Mouse (Mus musculus): ENCODE results near the gene Dock1. TPM values are rescaled to one million over a fixed set of nuclear protein-coding genes. Genes with fewer than 3 reads are reported as not detected.

Gene Dock1
- polyA plus RNA-seq, 1 experiment from 2014 or later: 20.1 TPM

DNA sequence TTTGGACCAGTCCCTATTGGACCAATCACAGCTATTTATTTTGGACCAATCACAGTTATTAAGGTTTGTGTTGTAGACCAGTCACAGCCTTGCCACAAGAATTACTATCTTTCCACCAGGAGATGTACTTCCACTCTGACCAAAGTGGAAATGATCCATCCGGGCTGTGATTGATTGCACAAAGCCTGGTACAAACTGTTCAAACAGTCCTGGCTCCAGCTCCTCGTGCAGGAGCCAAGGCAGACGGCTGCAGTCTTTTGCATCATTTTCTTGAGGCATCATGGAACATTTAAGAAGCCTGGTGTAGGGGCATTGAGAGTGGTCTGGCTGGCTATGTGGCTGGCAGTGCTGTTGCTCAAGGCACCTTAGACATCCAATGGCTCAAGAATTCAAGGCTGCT is 358.7 kb downstream of the Dock1 start:
- H3K36me3 ChIP-seq: no peaks in the 10 kb centered on the region
- no peaks in the 10 kb centered on the region for H3K27me3 ChIP-seq (ENCODE audit: low read depth, poor library complexity, severe bottlenecking)
- WGBS: 86% methylated on average over 3 of the region's 3 CpGs
- peaks cover 13% of the 10 kb centered on the region; the same call in 1 of the 2 replicates for H3K4me1 ChIP-seq
- H3K27ac ChIP-seq (replicated peaks): no peak overlapping the region
- no peaks in the 10 kb centered on the region for H3K9me3 ChIP-seq (replicated peaks)
- no peak overlapping the region for H3K4me3 ChIP-seq
- DNase-seq (ENCODE audit: low spot score): no peak

- Histone ChIP-seq H3K4me3 (no peak overlapping the region), H3K27ac (replicated peaks) (no peak overlapping the region), H3K9me3 (replicated peaks) (no peaks in the 10 kb centered on the region), H3K4me1 (peaks cover 13% of the 10 kb centered on the region; the same call in 1 of the 2 replicates), H3K36me3 (no peaks in the 10 kb centered on the region), H3K27me3 (ENCODE audit: low read depth, poor library complexity, severe bottlenecking) (no peaks in the 10 kb centered on the region)
- 75% methylated on average over 3 of the region's 3 CpGs for WGBS
- DNase-seq (ENCODE audit: low spot score): no peak
These were observed 361.0 kb downstream of the Dock1 start for GRCm38 (mm10) chr7:135031466-135031865.

GRCm38 (mm10) chr7:135034811-135035210 is 364.4 kb downstream of the Dock1 start:
- no peaks in the 10 kb centered on the region for H3K36me3 ChIP-seq
- H3K4me1 ChIP-seq: peaks cover 13% of the 10 kb centered on the region; the same call in 1 of the 2 replicates
- WGBS: 92% methylated on average over 5 of the region's 5 CpGs

DNA sequence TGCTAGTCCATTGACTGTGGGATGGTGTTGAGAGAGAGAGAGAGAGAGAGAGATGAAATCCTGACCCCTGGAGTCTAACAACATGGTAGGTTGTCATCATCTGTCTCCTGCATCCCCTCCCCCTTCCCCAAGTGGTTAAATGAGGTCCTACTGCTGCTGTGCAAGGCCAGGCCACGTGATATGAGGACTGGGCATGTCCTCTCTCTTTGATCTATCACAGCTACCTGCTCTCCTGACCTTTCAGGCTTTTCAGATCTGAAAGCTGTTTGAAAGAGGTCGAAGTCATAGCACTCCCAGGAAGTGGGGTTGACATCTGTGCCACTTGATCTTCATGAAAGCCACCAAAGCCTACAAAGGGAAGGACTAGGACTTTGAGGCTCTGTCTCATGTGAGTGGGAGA is 365.2 kb downstream of the Dock1 start:
- 81% methylated on average over 2 of the region's 2 CpGs for WGBS
- DNase-seq (ENCODE audit: low spot score): no peak

More at GRCm38 (mm10) chr7:135034811-135035210, 364.4 kb downstream of the Dock1 start:
- H3K27ac ChIP-seq (replicated peaks): no peak overlapping the region
- DNase-seq (ENCODE audit: low spot score): no peak
- no peak overlapping the region for H3K4me3 ChIP-seq
- no peaks in the 10 kb centered on the region for H3K9me3 ChIP-seq (replicated peaks)
- H3K27me3 ChIP-seq (ENCODE audit: low read depth, poor library complexity, severe bottlenecking): no peaks in the 10 kb centered on the region

DNA sequence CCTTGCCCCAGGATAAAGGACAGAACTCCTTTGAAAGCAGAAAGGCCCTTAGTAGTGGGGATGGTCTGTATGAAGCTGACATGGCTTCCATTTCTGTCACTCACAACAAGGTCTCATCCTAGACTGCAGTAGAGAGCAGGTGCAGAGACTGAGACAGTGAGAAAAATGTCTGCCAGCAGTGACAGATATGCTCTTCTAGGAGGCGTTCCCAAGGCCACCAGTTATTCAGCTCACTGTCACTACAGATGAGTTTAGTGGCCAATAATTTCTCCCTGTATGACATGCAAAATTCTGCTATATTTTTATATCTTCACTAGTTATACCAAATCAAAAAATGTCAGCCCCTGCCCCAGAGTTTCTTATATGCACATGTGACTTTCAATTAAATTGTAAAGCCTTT is 368.5 kb downstream of the Dock1 start:
- Histone ChIP-seq H3K27ac (replicated peaks) (no peak overlapping the region), H3K36me3 (no peaks in the 10 kb centered on the region), H3K4me1 (no peaks in the 10 kb centered on the region), H3K4me3 (no peak overlapping the region), H3K27me3 (ENCODE audit: low read depth, poor library complexity, severe bottlenecking) (no peaks in the 10 kb centered on the region), H3K9me3 (replicated peaks) (no peaks in the 10 kb centered on the region)
- DNase-seq (ENCODE audit: low spot score): no peak
- 90% methylated on average over 1 of the region's 1 CpGs for WGBS

More for the DNA sequence above, 365.2 kb downstream of the Dock1 start:
- Histone ChIP-seq H3K4me1 (peaks cover 13% of the 10 kb centered on the region; the same call in 1 of the 2 replicates), H3K36me3 (no peaks in the 10 kb centered on the region), H3K9me3 (replicated peaks) (no peaks in the 10 kb centered on the region), H3K4me3 (no peak overlapping the region), H3K27ac (replicated peaks) (no peak overlapping the region), H3K27me3 (ENCODE audit: low read depth, poor library complexity, severe bottlenecking) (no peaks in the 10 kb centered on the region)

GRCm38 (mm10) chr7:135043931-135044765 is 373.7 kb downstream of the Dock1 start:
- H3K27ac ChIP-seq (replicated peaks): no peak overlapping the region
- H3K9me3 ChIP-seq (replicated peaks): no peaks in the 10 kb centered on the region; the same call in 1 of the 2 replicates
- no peak for DNase-seq (ENCODE audit: low spot score)
- WGBS: 90% methylated on average over 12 of the region's 12 CpGs
- no peaks in the 10 kb centered on the region for H3K27me3 ChIP-seq (ENCODE audit: low read depth, poor library complexity, severe bottlenecking)
- no peaks in the 10 kb centered on the region for H3K36me3 ChIP-seq
- H3K4me3 ChIP-seq: no peak overlapping the region
- no peaks in the 10 kb centered on the region for H3K4me1 ChIP-seq

- Histone ChIP-seq H3K27me3 (ENCODE audit: low read depth, poor library complexity, severe bottlenecking) (no peaks in the 10 kb centered on the region), H3K9me3 (replicated peaks) (no peaks in the 10 kb centered on the region; the same call in 1 of the 2 replicates), H3K27ac (replicated peaks) (no peak overlapping the region), H3K4me3 (no peak overlapping the region), H3K36me3 (no peaks in the 10 kb centered on the region), H3K4me1 (no peaks in the 10 kb centered on the region)
- 96% methylated on average over 2 of the region's 2 CpGs for WGBS
- no peak for DNase-seq (ENCODE audit: low spot score)
These were observed 379.0 kb downstream of the Dock1 start for GRCm38 (mm10) chr7:135049416-135049815.

DNA sequence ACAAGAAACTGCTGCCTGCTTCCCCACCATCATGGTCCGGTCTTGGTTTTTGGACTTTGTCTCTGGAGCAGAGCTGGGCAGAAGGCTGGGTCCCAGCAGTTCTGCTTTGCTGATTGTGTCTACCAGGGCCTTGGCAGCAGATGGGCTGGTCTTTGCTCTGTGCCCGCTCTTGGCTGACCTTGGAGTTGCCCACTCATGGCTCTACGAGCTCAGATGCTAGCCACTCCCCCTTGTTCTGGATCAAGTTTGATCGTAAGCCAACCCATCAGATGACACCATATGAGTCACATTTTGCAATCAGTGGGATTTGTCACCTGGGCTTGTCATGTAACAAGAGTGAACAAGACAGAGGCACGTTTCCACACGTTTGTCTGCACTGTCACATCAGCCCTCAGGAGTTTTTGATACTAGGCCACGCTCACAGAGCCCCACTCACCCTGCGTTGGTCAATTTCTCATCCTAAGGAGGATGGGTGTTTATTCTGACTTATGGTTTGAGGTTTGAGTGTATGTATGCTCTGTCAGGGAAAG is 382.8 kb downstream of the Dock1 start:
- H3K27ac ChIP-seq (replicated peaks): no peak overlapping the region
- 95% methylated on average over 8 of the region's 8 CpGs for WGBS
- no peaks in the 10 kb centered on the region for H3K4me1 ChIP-seq
- no peak overlapping the region for H3K4me3 ChIP-seq
- H3K9me3 ChIP-seq (replicated peaks): no peaks in the 10 kb centered on the region
- no peak for DNase-seq (ENCODE audit: low spot score)
- no peaks in the 10 kb centered on the region for H3K36me3 ChIP-seq
- H3K27me3 ChIP-seq (ENCODE audit: low read depth, poor library complexity, severe bottlenecking): no peaks in the 10 kb centered on the region

DNA sequence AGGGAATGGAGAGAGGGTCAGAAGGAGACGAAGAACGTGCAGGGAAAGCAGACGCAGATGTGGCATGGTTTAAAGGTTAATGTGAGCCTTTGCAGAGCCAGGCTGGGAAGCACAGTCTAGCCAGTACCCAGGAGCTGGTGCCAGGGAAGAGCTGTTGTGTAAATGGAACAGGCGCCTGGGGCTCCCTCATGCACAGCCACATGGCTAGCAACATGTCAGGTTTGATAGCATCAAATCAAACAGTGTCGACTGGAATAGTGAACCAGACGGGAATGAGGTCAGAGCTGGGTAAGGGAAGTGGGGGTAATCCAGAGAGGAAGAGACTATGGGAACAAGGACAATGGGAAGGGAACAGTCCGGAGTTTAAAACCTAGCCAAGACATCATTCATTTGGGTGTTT is 384.2 kb downstream of the Dock1 start:
- Histone ChIP-seq H3K4me1 (no peaks in the 10 kb centered on the region), H3K27ac (replicated peaks) (no peak overlapping the region), H3K4me3 (no peak overlapping the region), H3K9me3 (replicated peaks) (no peaks in the 10 kb centered on the region), H3K36me3 (no peaks in the 10 kb centered on the region), H3K27me3 (ENCODE audit: low read depth, poor library complexity, severe bottlenecking) (no peaks in the 10 kb centered on the region)
- WGBS: 87% methylated on average over 7 of the region's 7 CpGs
- DNase-seq (ENCODE audit: low spot score): no peak

DNA sequence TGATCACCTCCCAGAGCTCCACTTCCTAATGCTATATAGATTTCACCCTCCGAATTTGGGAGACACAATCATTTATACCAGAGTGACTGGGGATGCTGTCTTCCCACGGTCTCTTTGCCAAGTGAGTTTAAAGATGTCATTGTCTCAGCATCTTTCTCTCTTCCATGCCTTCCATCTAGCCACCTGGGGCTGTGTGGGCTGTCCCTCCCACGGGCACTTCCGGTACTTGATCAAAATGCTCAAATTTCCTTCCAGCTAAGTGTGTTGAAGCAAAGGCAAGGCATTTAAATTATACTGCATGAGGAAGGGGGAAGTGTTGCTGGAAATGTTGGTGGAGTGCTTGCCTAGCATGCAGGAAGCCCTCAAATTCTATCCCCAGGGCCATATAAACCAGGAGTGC is 388.6 kb downstream of the Dock1 start:
- no peaks in the 10 kb centered on the region for H3K9me3 ChIP-seq (replicated peaks)
- no peaks in the 10 kb centered on the region for H3K36me3 ChIP-seq
- H3K4me1 ChIP-seq: peaks cover 7% of the 10 kb centered on the region
- no peaks in the 10 kb centered on the region for H3K27me3 ChIP-seq (ENCODE audit: low read depth, poor library complexity, severe bottlenecking)
- no peak overlapping the region for H3K4me3 ChIP-seq
- no peak overlapping the region for H3K27ac ChIP-seq (replicated peaks)
- DNase-seq (ENCODE audit: low spot score): no peak
- WGBS: 92% methylated on average over 4 of the region's 4 CpGs

GRCm38 (mm10) chr7:135059562-135059961 is 389.1 kb downstream of the Dock1 start:
- WGBS: 92% methylated on average over 3 of the region's 3 CpGs
- DNase-seq (ENCODE audit: low spot score): no peak

DNA sequence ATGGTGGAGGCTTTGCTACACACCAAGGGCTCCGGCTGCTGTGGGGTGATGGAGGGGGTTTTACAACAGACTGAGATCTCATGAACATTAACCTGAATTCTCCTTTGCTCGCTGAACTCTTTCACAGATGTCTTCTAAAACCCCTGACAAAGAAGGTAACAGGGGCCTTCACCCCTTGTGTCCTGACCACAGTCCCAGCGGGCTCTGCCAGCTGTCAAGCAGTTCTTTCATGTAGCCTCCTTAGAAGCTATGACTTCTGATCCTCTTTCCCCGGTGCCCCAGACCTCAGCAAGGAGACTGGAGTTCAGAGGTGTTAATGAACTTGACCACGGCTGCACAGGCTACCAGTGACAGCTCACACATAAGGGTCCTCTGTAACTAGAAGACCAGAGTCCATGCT is 393.4 kb downstream of the Dock1 start:
- peaks cover 21% of the 10 kb centered on the region for H3K4me1 ChIP-seq
- 88% methylated on average over 5 of the region's 5 CpGs for WGBS
- no peaks in the 10 kb centered on the region for H3K9me3 ChIP-seq (replicated peaks)
- no peak overlapping the region for H3K4me3 ChIP-seq
- no peak for DNase-seq (ENCODE audit: low spot score)
- no peaks in the 10 kb centered on the region for H3K27me3 ChIP-seq (ENCODE audit: low read depth, poor library complexity, severe bottlenecking)
- H3K36me3 ChIP-seq: no peaks in the 10 kb centered on the region
- H3K27ac ChIP-seq (replicated peaks): no peak overlapping the region

More at GRCm38 (mm10) chr7:135059562-135059961, 389.1 kb downstream of the Dock1 start:
- Histone ChIP-seq H3K4me3 (no peak overlapping the region), H3K27ac (replicated peaks) (no peak overlapping the region), H3K9me3 (replicated peaks) (no peaks in the 10 kb centered on the region), H3K36me3 (no peaks in the 10 kb centered on the region), H3K4me1 (peaks cover 10% of the 10 kb centered on the region), H3K27me3 (ENCODE audit: low read depth, poor library complexity, severe bottlenecking) (no peaks in the 10 kb centered on the region)

DNA sequence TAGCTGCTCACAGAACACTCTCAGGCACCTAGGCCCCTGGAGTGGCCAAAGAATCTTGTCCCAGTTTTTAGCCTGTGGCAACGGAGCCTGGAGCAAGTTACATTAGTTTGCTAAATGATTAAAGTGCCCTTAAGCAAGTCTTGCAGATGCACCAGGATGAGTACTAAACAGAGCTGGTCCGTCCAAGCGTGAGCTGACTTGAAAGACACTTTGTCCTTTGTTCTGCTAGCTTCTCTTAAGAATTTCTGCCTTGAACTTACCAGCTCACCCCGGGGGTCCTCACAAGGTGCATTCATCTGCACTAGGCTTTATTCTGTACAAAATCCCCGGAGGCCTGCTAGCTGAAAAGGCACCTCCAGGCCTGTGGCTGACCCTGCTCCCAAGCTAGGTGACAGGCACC is 394.8 kb downstream of the Dock1 start:
- H3K9me3 ChIP-seq (replicated peaks): no peaks in the 10 kb centered on the region; the same call in 1 of the 2 replicates
- H3K27ac ChIP-seq (replicated peaks): no peak overlapping the region
- WGBS: 33% methylated on average over 5 of the region's 5 CpGs
- no peaks in the 10 kb centered on the region for H3K36me3 ChIP-seq
- no peak for DNase-seq (ENCODE audit: low spot score)
- H3K27me3 ChIP-seq (ENCODE audit: low read depth, poor library complexity, severe bottlenecking): no peaks in the 10 kb centered on the region
- H3K4me3 ChIP-seq: no peak overlapping the region
- H3K4me1 ChIP-seq: peaks cover 21% of the 10 kb centered on the region
